8 mouse cellular contexts compared by ENCODE assay signal in genomic region chr12:110889036-110890020, GRCm38 (mm10). TPM values are rescaled to one million over a fixed set of nuclear protein-coding genes. Genes with fewer than 3 reads are reported as not detected.
DNase-seq lines count a peak whose midpoint lies in the region; ATAC-seq and TF ChIP-seq lines count a peak whose summit lies in the region.

Gene Cinp (minus strand): TSS chr12:110889145.
Gene Tecpr2 (plus strand): TSS chr12:110889264.

- ATAC-seq in heart, embryonic 15.5 days (replicated peaks; ENCODE audit: insufficient number of reproducible peaks, insufficient read depth, low FRiP score, low read depth) = peak; percentile 99
- ATAC-seq in liver, embryonic 14.5 days (ENCODE audit: insufficient read depth) = peak; percentile 98
- ATAC-seq in neural tube, embryonic 11.5 days (ENCODE audit: insufficient read depth, low FRiP score, low TSS enrichment) = peak; percentile 99
- ATAC-seq in stomach, postnatal 0 days (ENCODE audit: low FRiP score, low TSS enrichment) = peak; percentile 98

- H3K4me2 ChIP-seq in heart, embryonic 15.5 days = peak within 1 kb of the TSS; percentile 94
- H3K4me2 ChIP-seq in liver, embryonic 14.5 days (ENCODE audit: low read depth) = peak within 1 kb of the TSS; percentile 93
- H3K4me2 ChIP-seq in neural tube, embryonic 11.5 days (ENCODE audit: low read depth) = peak within 1 kb of the TSS; percentile 90
- H3K4me2 ChIP-seq in stomach, postnatal 0 days (replicated peaks; ENCODE audit: low read depth) = peak within 1 kb of the TSS; percentile 86

- H3K27me3 ChIP-seq in forebrain, embryonic 10.5 days (ENCODE audit: poor library complexity, severe bottlenecking) = no peaks in the 10 kb centered on the region
- H3K27me3 ChIP-seq in heart, embryonic 15.5 days = no peaks in the 10 kb centered on the region
- H3K27me3 ChIP-seq in liver, embryonic 14.5 days (ENCODE audit: control insufficient read depth, insufficient read depth, low read length) = no peaks in the 10 kb centered on the region
- no peaks in the 10 kb centered on the region for H3K27me3 ChIP-seq in neural tube, embryonic 11.5 days (ENCODE audit: control insufficient read depth, insufficient read depth, low read length)
- H3K27me3 ChIP-seq in stomach, postnatal 0 days (ENCODE audit: control insufficient read depth, insufficient read depth, low read length) = no peaks in the 10 kb centered on the region

- TF ChIP-seq EP300 in liver, embryonic 14.5 days (IDR thresholded peaks at IDR 0.05; ENCODE audit: low read depth) = no peak
- no peak for TF ChIP-seq EP300 in stomach, postnatal 0 days (optimal IDR thresholded peaks at IDR 0.05)

- H3K4me1 ChIP-seq in forebrain, embryonic 10.5 days = peaks cover 23% of the 10 kb centered on the region
- peaks cover 17% of the 10 kb centered on the region for H3K4me1 ChIP-seq in heart, embryonic 15.5 days (replicated peaks)
- H3K4me1 ChIP-seq in liver, embryonic 14.5 days (replicated peaks; ENCODE audit: control insufficient read depth in 2 of 2, insufficient read depth in 2 of 2, low read length in 1 of 2) = peaks cover 10 to 27% of the 10 kb centered on the region in 2 experiments
- H3K4me1 ChIP-seq in neural tube, embryonic 11.5 days (ENCODE audit: control insufficient read depth, insufficient read depth, low read length) = peaks cover 11% of the 10 kb centered on the region
- H3K4me1 ChIP-seq in stomach, postnatal 0 days (replicated peaks; ENCODE audit: control insufficient read depth, insufficient read depth) = 0 out of 2 replicates have a peak, but pooled peaks cover 2% of the 10 kb centered on the region

- WGBS in forebrain, embryonic 10.5 days = under 1% methylated on average over 73 of the region's 74 CpGs
- WGBS in heart, embryonic 15.5 days = under 1% methylated on average over 74 of the region's 74 CpGs
- WGBS in liver, embryonic 14.5 days (ENCODE audit: insufficient replicate concordance) = under 1% methylated on average over 74 of the region's 74 CpGs
- WGBS in neural tube, embryonic 11.5 days = under 1% methylated on average over 56 of the region's 74 CpGs
- WGBS in stomach, postnatal 0 days = under 1% methylated on average over 61 of the region's 74 CpGs

- H3K4me3 ChIP-seq in forebrain, embryonic 10.5 days = peak within 1 kb of the TSS; percentile 76
- peak within 1 kb of the TSS; percentile 79 for H3K4me3 ChIP-seq in heart, embryonic 15.5 days
- peak within 1 kb of the TSS; percentile 62 to 98 for H3K4me3 ChIP-seq in liver, embryonic 14.5 days (ENCODE audit: insufficient read depth in 1 of 2, low read depth in 2 of 2, low read length in 2 of 2)
- peak within 1 kb of the TSS; percentile 83 for H3K4me3 ChIP-seq in neural tube, embryonic 11.5 days (ENCODE audit: low read depth, low read length)
- H3K4me3 ChIP-seq in stomach, postnatal 0 days (ENCODE audit: low read depth, low read length) = peak within 1 kb of the TSS; percentile 75

- peak; percentile 94 to 95 for DNase-seq in CD8-positive naive resting alpha-beta T cell, adult 2 months (ENCODE audit: low read depth in 2 of 2, low spot score in 2 of 2)
- peak; percentile 94 for DNase-seq in c-Kit-positive CD71-negative TER-119-negative erythroid progenitor cells, embryonic 14.5 days (ENCODE audit: low read depth)
- peak; percentile 97 for DNase-seq in forebrain, embryonic 10.5 days (ENCODE audit: extremely low spot score, low spot score)
- DNase-seq in kidney, postnatal 25 days = peak; percentile 98 to 99
- DNase-seq in liver, embryonic 14.5 days (ENCODE audit: low read depth in 3 of 3, low spot score in 3 of 3) = peak; percentile 97 to 98 (median 97)
- peak; percentile 97 for DNase-seq in neural tube, embryonic 11.5 days (ENCODE audit: low spot score)
- DNase-seq in stomach, postnatal 0 days (ENCODE audit: low spot score) = peak; percentile 96

- TF ChIP-seq CTCF in liver, embryonic 14.5 days (IDR thresholded peaks at IDR 0.05; ENCODE audit: low read depth) = peak; percentile 19; the same call in 1 of the 2 replicates
- TF ChIP-seq CTCF in stomach, postnatal 0 days (IDR thresholded peaks at IDR 0.05; ENCODE audit: low read depth) = 0 out of 2 replicates have a peak, but pooled peaks have one; percentile 12

- H3K36me3 ChIP-seq in forebrain, embryonic 10.5 days (replicated peaks) = peaks cover 12% of the 10 kb centered on the region
- no peaks in the 10 kb centered on the region for H3K36me3 ChIP-seq in heart, embryonic 15.5 days
- H3K36me3 ChIP-seq in liver, embryonic 14.5 days (replicated peaks; ENCODE audit: control insufficient read depth, insufficient read depth, low read depth) = 0 out of 2 replicates have a peak, but pooled peaks cover 2% of the 10 kb centered on the region
- no peaks in the 10 kb centered on the region for H3K36me3 ChIP-seq in neural tube, embryonic 11.5 days (ENCODE audit: control insufficient read depth, insufficient read depth, low read length)
- no peaks in the 10 kb centered on the region for H3K36me3 ChIP-seq in stomach, postnatal 0 days (ENCODE audit: control insufficient read depth, insufficient read depth, low read length)

- peak within 1 kb of the TSS; percentile 81 for H3K9ac ChIP-seq in heart, embryonic 15.5 days
- peak within 1 kb of the TSS; percentile 84 for H3K9ac ChIP-seq in liver, embryonic 14.5 days (replicated peaks)
- peak within 1 kb of the TSS; percentile 90 for H3K9ac ChIP-seq in neural tube, embryonic 11.5 days (ENCODE audit: low read length)
- peak within 1 kb of the TSS; percentile 72 for H3K9ac ChIP-seq in stomach, postnatal 0 days (ENCODE audit: low read length)

- peak within 1 kb of the TSS; percentile 94 for H3K27ac ChIP-seq in forebrain, embryonic 10.5 days
- peak within 1 kb of the TSS; percentile 87 for H3K27ac ChIP-seq in heart, embryonic 15.5 days
- peak within 1 kb of the TSS; percentile 55 for H3K27ac ChIP-seq in liver, embryonic 14.5 days
- H3K27ac ChIP-seq in neural tube, embryonic 11.5 days (ENCODE audit: low read depth, low read length) = peak within 1 kb of the TSS; percentile 88
- peak within 1 kb of the TSS; percentile 89 for H3K27ac ChIP-seq in stomach, postnatal 0 days (replicated peaks)

- no peaks in the 10 kb centered on the region for H3K9me3 ChIP-seq in forebrain, embryonic 10.5 days
- H3K9me3 ChIP-seq in heart, embryonic 15.5 days (replicated peaks) = no peaks in the 10 kb centered on the region
- no peaks in the 10 kb centered on the region for H3K9me3 ChIP-seq in liver, embryonic 14.5 days (ENCODE audit: control insufficient read depth, low read length)
- H3K9me3 ChIP-seq in neural tube, embryonic 11.5 days (ENCODE audit: control insufficient read depth, low read length) = no peaks in the 10 kb centered on the region
- no peaks in the 10 kb centered on the region for H3K9me3 ChIP-seq in stomach, postnatal 0 days (ENCODE audit: control insufficient read depth, low read length)

RNA-seq across cellular contexts. Expression of gene Cinp, which starts in this region (rescaled TPM):
- 99.6 and 106 TPM in 2 replicates for polyA plus RNA-seq in forebrain, embryonic 10.5 days (2016; fragmentation: Nextera tagmentation; extraction: Ambion mirVana)
- polyA plus RNA-seq in heart, embryonic 15.5 days (2015; fragmentation: Nextera tagmentation; extraction: Ambion mirVana) = 55.2 and 64.2 TPM in 2 replicates
- polyA plus RNA-seq in liver, embryonic 14.5 days (2012; rRNA removed) = 31.0 and 42.9 TPM in 2 replicates
- polyA plus RNA-seq in liver, embryonic 14.5 days (2014; fragmentation: Nextera tagmentation; extraction: Ambion mirVana) = 65.1 and 68.2 TPM in 2 replicates
- polyA plus RNA-seq in neural tube, embryonic 11.5 days (2014; fragmentation: Nextera tagmentation; extraction: Ambion mirVana) = 76.2 and 85.3 TPM in 2 replicates
- 42.5 and 43.8 TPM in 2 replicates for polyA plus RNA-seq in stomach, postnatal 0 days (2015; fragmentation: Nextera tagmentation; extraction: Ambion mirVana)

RNA-seq across cellular contexts. Expression of gene Tecpr2, which starts in this region (rescaled TPM):
- 6.6 and 7.2 TPM in 2 replicates for polyA plus RNA-seq in forebrain, embryonic 10.5 days (2016; fragmentation: Nextera tagmentation; extraction: Ambion mirVana)
- polyA plus RNA-seq in heart, embryonic 15.5 days (2015; fragmentation: Nextera tagmentation; extraction: Ambion mirVana) = 2.0 and 3.2 TPM in 2 replicates
- 2.0 and 2.3 TPM in 2 replicates for polyA plus RNA-seq in liver, embryonic 14.5 days (2012; rRNA removed)
- polyA plus RNA-seq in liver, embryonic 14.5 days (2014; fragmentation: Nextera tagmentation; extraction: Ambion mirVana) = 1.1 and 1.5 TPM in 2 replicates
- polyA plus RNA-seq in neural tube, embryonic 11.5 days (2014; fragmentation: Nextera tagmentation; extraction: Ambion mirVana) = 5.5 and 6.1 TPM in 2 replicates
- polyA plus RNA-seq in stomach, postnatal 0 days (2015; fragmentation: Nextera tagmentation; extraction: Ambion mirVana) = 1.1 and 1.2 TPM in 2 replicates

Comparison
In these comparisons a context has a peak if more than half of its experiments do, and no peak if none do; other contexts are left out.
1. Peak in every context shown above with its lines: DNase-seq, ATAC-seq, H3K4me3 ChIP-seq and H3K27ac ChIP-seq.